Mouse (Mus musculus) forebrain, embryonic 13.5 days (tissue): ENCODE results near the gene Lamc1. TPM values are rescaled to one million over a fixed set of nuclear protein-coding genes. Genes with fewer than 3 reads are reported as not detected.
A peak's percentile ranks its signal among the peaks of the same experiment; 100 is the strongest.

Experiments
- ATAC-seq: fragments of 200-750 bp; cut with Nextera tagmentation; 2 replicates; pipeline ENCODE4 v1.8.0; 2017
- H3K27ac ChIP-seq: fragments of 300-500 bp; sonication (generic); 2 replicates; pipeline ENCODE4 v1.5.1; 2015; ENCODE audit warnings: inconsistent platforms, mild to moderate bottlenecking, moderate library complexity
- H3K27me3 ChIP-seq: fragments of 300-500 bp; sonication (generic); 2 replicates; pipeline ENCODE4 v1.6.1; 2015; ENCODE audit warnings: mild to moderate bottlenecking, inconsistent platforms
- H3K36me3 ChIP-seq: fragments of 300-500 bp; sonication (generic); 2 replicates; pipeline ENCODE4 v1.6.1; 2015; ENCODE audit warnings: mild to moderate bottlenecking, inconsistent platforms; ENCODE audit not compliant: poor library complexity, severe bottlenecking
- H3K4me1 ChIP-seq: fragments of 300-500 bp; sonication (generic); 2 replicates; pipeline ENCODE4 v1.6.1; 2015; ENCODE audit warnings: inconsistent platforms
- H3K4me2 ChIP-seq: fragments of 300-500 bp; sonication (generic); 2 replicates; pipeline ENCODE4 v1.6.1; 2015; ENCODE audit warnings: inconsistent platforms, mild to moderate bottlenecking, moderate library complexity
- H3K4me3 ChIP-seq: fragments of 300-500 bp; sonication (generic); 2 replicates; pipeline ENCODE4 v1.5.1; 2015; ENCODE audit warnings: mild to moderate bottlenecking, inconsistent platforms
- H3K9ac ChIP-seq: fragments of 300-500 bp; sonication (generic); 2 replicates; pipeline ENCODE4 v1.6.1; 2015; ENCODE audit warnings: mild to moderate bottlenecking, inconsistent platforms
- H3K9me3 ChIP-seq: fragments of 300-500 bp; sonication (generic); replicated peaks from 2 replicates; pipeline ENCODE4 v1.6.1; 2016; ENCODE audit warnings: inconsistent platforms
- WGBS: fragments of 180-500 bp; shearing (Covaris S2); methylation state at CpG from one replicate; pipeline ENCODE4 v1.1.7; 2015; 5-methylcytosine and 5-hydroxymethylcytosine counted together
- polyA plus RNA-seq: library from polyadenylated mRNA; unstranded; fragments of >200 nt; fragmentation: Nextera tagmentation; extraction: Ambion mirVana; gene quantifications from 2 replicates; pipeline ENCODE4 v1.2.1, GENCODE M21; 2015

Gene Lamc1
- polyA plus RNA-seq, 1 experiment from 2014 or later: 11.8 TPM

- no peaks in the 10 kb centered on the region for H3K36me3 ChIP-seq
- 85% methylated on average over 4 of the region's 4 CpGs for WGBS
- no peaks in the 10 kb centered on the region for H3K9me3 ChIP-seq
- no peak overlapping the region for H3K27ac ChIP-seq
- no peak overlapping the region for H3K9ac ChIP-seq
- no peak for ATAC-seq
- no peak overlapping the region for H3K4me2 ChIP-seq
- H3K4me3 ChIP-seq: no peak overlapping the region
- no peaks in the 10 kb centered on the region for H3K27me3 ChIP-seq
- peaks cover 10% of the 10 kb centered on the region for H3K4me1 ChIP-seq
Measured at GRCm38 (mm10) chr1:153291416-153291815, 41.2 kb downstream of the Lamc1 start.

GRCm38 (mm10) chr1:153288010-153288409 lies 44.6 kb downstream of the Lamc1 start:
- Histone ChIP-seq H3K27ac (no peak overlapping the region), H3K4me3 (no peak overlapping the region), H3K36me3 (no peaks in the 10 kb centered on the region), H3K4me1 (peaks cover 8% of the 10 kb centered on the region), H3K4me2 (no peak overlapping the region), H3K9me3 (no peaks in the 10 kb centered on the region), H3K9ac (no peak overlapping the region), H3K27me3 (no peaks in the 10 kb centered on the region)
- WGBS: 83% methylated on average over 4 of the region's 4 CpGs
- ATAC-seq: no peak

- Histone ChIP-seq H3K36me3 (no peaks in the 10 kb centered on the region), H3K4me3 (no peak overlapping the region), H3K9me3 (no peaks in the 10 kb centered on the region), H3K4me1 (0 out of 2 replicates have a peak, but pooled peaks cover 3% of the 10 kb centered on the region), H3K27ac (no peak overlapping the region), H3K9ac (no peak overlapping the region), H3K27me3 (no peaks in the 10 kb centered on the region), H3K4me2 (no peak overlapping the region)
- ATAC-seq: no peak
- 87% methylated on average over 5 of the region's 5 CpGs for WGBS
Measured at GRCm38 (mm10) chr1:153287443-153287842, 45.1 kb downstream of the Lamc1 start.

- WGBS: 93% methylated on average over 9 of the region's 9 CpGs
- Histone ChIP-seq H3K4me3 (no peak overlapping the region), H3K4me1 (peaks cover 7% of the 10 kb centered on the region), H3K9me3 (no peaks in the 10 kb centered on the region), H3K27me3 (no peaks in the 10 kb centered on the region), H3K27ac (no peak overlapping the region), H3K36me3 (no peaks in the 10 kb centered on the region), H3K4me2 (no peak overlapping the region), H3K9ac (no peak overlapping the region)
- ATAC-seq: no peak
Measured at GRCm38 (mm10) chr1:153286216-153286615, 46.4 kb downstream of the Lamc1 start.

GRCm38 (mm10) chr1:153285188-153285587 lies 47.4 kb downstream of the Lamc1 start:
- no peak for ATAC-seq
- Histone ChIP-seq H3K27me3 (no peaks in the 10 kb centered on the region), H3K9ac (no peak overlapping the region), H3K36me3 (no peaks in the 10 kb centered on the region), H3K4me3 (no peak overlapping the region), H3K4me1 (peaks cover 7% of the 10 kb centered on the region), H3K4me2 (no peak overlapping the region), H3K9me3 (no peaks in the 10 kb centered on the region), H3K27ac (no peak overlapping the region)
- 84% methylated on average over 8 of the region's 8 CpGs for WGBS

GRCm38 (mm10) chr1:153282342-153282975 lies 50.1 kb downstream of the Lamc1 start:
- Histone ChIP-seq H3K4me1 (peaks cover 15% of the 10 kb centered on the region), H3K9me3 (no peaks in the 10 kb centered on the region), H3K27me3 (no peaks in the 10 kb centered on the region), H3K36me3 (no peaks in the 10 kb centered on the region), H3K4me3 (no peak overlapping the region), H3K27ac (no peak overlapping the region), H3K9ac (no peak overlapping the region), H3K4me2 (no peak overlapping the region)
- WGBS: 90% methylated on average over 5 of the region's 5 CpGs
- ATAC-seq: no peak

- no peak for ATAC-seq
Measured at GRCm38 (mm10) chr1:153281483-153281882, 51.1 kb downstream of the Lamc1 start.

GRCm38 (mm10) chr1:153280411-153280810 lies 52.2 kb downstream of the Lamc1 start:
- Histone ChIP-seq H3K27me3 (no peaks in the 10 kb centered on the region), H3K4me2 (no peak overlapping the region), H3K4me1 (peaks cover 18% of the 10 kb centered on the region), H3K27ac (no peak overlapping the region), H3K36me3 (no peaks in the 10 kb centered on the region), H3K4me3 (no peak overlapping the region), H3K9me3 (no peaks in the 10 kb centered on the region), H3K9ac (no peak overlapping the region)
- no peak for ATAC-seq
- WGBS: 81% methylated on average over 5 of the region's 5 CpGs

More at GRCm38 (mm10) chr1:153281483-153281882, 51.1 kb downstream of the Lamc1 start:
- Histone ChIP-seq H3K9ac (no peak overlapping the region), H3K4me1 (peaks cover 15% of the 10 kb centered on the region), H3K27me3 (no peaks in the 10 kb centered on the region), H3K4me2 (no peak overlapping the region), H3K27ac (no peak overlapping the region), H3K36me3 (no peaks in the 10 kb centered on the region), H3K4me3 (no peak overlapping the region), H3K9me3 (no peaks in the 10 kb centered on the region)
- WGBS: under 1% methylated on average over 4 of the region's 4 CpGs

GRCm38 (mm10) chr1:153278028-153278613 lies 54.5 kb downstream of the Lamc1 start:
- H3K9me3 ChIP-seq: no peaks in the 10 kb centered on the region
- ATAC-seq: no peak
- no peak overlapping the region for H3K4me3 ChIP-seq
- no peak overlapping the region for H3K4me2 ChIP-seq
- no peaks in the 10 kb centered on the region for H3K27me3 ChIP-seq
- 26% methylated on average over 9 of the region's 9 CpGs for WGBS
- no peaks in the 10 kb centered on the region for H3K36me3 ChIP-seq
- no peak overlapping the region for H3K9ac ChIP-seq
- H3K4me1 ChIP-seq: peaks cover 33% of the 10 kb centered on the region
- H3K27ac ChIP-seq: no peak overlapping the region

- ATAC-seq: no peak
- Histone ChIP-seq H3K9ac (no peak overlapping the region), H3K27me3 (no peaks in the 10 kb centered on the region), H3K36me3 (no peaks in the 10 kb centered on the region), H3K4me3 (no peak overlapping the region), H3K9me3 (no peaks in the 10 kb centered on the region), H3K4me1 (peaks cover 25% of the 10 kb centered on the region), H3K27ac (no peak overlapping the region), H3K4me2 (no peak overlapping the region)
- 74% methylated on average over 5 of the region's 5 CpGs for WGBS
Measured at GRCm38 (mm10) chr1:153275466-153275865, 57.1 kb downstream of the Lamc1 start.

GRCm38 (mm10) chr1:153274611-153275010 lies 58.0 kb downstream of the Lamc1 start:
- Histone ChIP-seq H3K4me1 (peaks cover 25% of the 10 kb centered on the region), H3K9me3 (no peaks in the 10 kb centered on the region), H3K27ac (no peak overlapping the region), H3K36me3 (no peaks in the 10 kb centered on the region), H3K27me3 (no peaks in the 10 kb centered on the region), H3K4me3 (no peak overlapping the region), H3K9ac (no peak overlapping the region), H3K4me2 (peak overlapping the region; percentile 10; the same call in 1 of the 2 replicates)
- WGBS: 24% methylated on average over 6 of the region's 6 CpGs
- ATAC-seq: 0 out of 2 replicates have a peak, but pooled peaks have one; percentile 27

- Histone ChIP-seq H3K4me1 (peaks cover 25% of the 10 kb centered on the region), H3K4me2 (no peak overlapping the region), H3K27me3 (no peaks in the 10 kb centered on the region), H3K4me3 (no peak overlapping the region), H3K27ac (no peak overlapping the region), H3K9ac (no peak overlapping the region), H3K36me3 (no peaks in the 10 kb centered on the region), H3K9me3 (no peaks in the 10 kb centered on the region)
- WGBS: 71% methylated on average over 8 of the region's 8 CpGs
- no peak for ATAC-seq
Measured at GRCm38 (mm10) chr1:153273657-153274056, 58.9 kb downstream of the Lamc1 start.

- no peak overlapping the region for H3K4me3 ChIP-seq
- no peaks in the 10 kb centered on the region for H3K9me3 ChIP-seq
- no peak for ATAC-seq
- WGBS: 94% methylated on average over 15 of the region's 15 CpGs
- H3K4me1 ChIP-seq: peaks cover 30% of the 10 kb centered on the region
- no peak overlapping the region for H3K9ac ChIP-seq
- no peaks in the 10 kb centered on the region for H3K27me3 ChIP-seq
- H3K36me3 ChIP-seq: no peaks in the 10 kb centered on the region
- no peak overlapping the region for H3K27ac ChIP-seq
- no peak overlapping the region for H3K4me2 ChIP-seq
Measured at GRCm38 (mm10) chr1:153270827-153271226, 61.8 kb downstream of the Lamc1 start.
